Mouse (Mus musculus): ENCODE measurements around the gene Sec14l3.

GRCm38 (mm10) chr11:4113496-4113895 lies 48.9 kb downstream of the Sec14l3 start:
- TF ChIP-seq POLR2A (IDR thresholded peaks at IDR 0.05; ENCODE audit: borderline replicate concordance, extremely low read depth, insufficient read depth, insufficient read length, poor library complexity, severe bottlenecking): no peak
- TF ChIP-seq CTCF (IDR thresholded peaks at IDR 0.05; ENCODE audit: borderline replicate concordance, extremely low read depth, insufficient read depth, insufficient read length): no peak
